14 mouse cellular contexts compared by ENCODE assay signal in genomic region chr7:110985581-110986265, GRCm38 (mm10). TPM values are rescaled to one million over a fixed set of nuclear protein-coding genes. Genes with fewer than 3 reads are reported as not detected.
A peak's percentile ranks its signal among the peaks of the same experiment; 100 is the strongest.
DNase-seq lines count a peak whose midpoint lies in the region; ATAC-seq and TF ChIP-seq lines count a peak whose summit lies in the region.
"Had no signal": no experiment of that assay in that cellular context is flagged by ENCODE, and none has a peak within 500 bp of the region (broad histone marks: within the 10 kb centered on the region; RNA-seq: fewer than 3 reads in every experiment).

No protein-coding gene starts in this region.

- no peaks in the 10 kb centered on the region for H3K4me1 ChIP-seq in midbrain, embryonic 11.5 days (ENCODE audit: control insufficient read depth, insufficient read depth, low read length)
- H3K4me1 ChIP-seq in midbrain, embryonic 16.5 days (ENCODE audit: control insufficient read depth, insufficient read depth, low read length): no peaks in the 10 kb centered on the region
- H3K4me1 ChIP-seq in cerebellum, adult 2 months (ENCODE audit: control insufficient read depth, insufficient read depth, low read length): no peaks in the 10 kb centered on the region

- DNase-seq in cerebellum, postnatal 10 days: peak; percentile 13 to 27
- DNase-seq in cerebellum, adult 11 months: no peak
- DNase-seq in midbrain, embryonic 11.5 days (ENCODE audit: low spot score, missing footprints): peak; percentile 51
- DNase-seq in kidney, adult 8-10 months: peak; percentile 54 to 68
- DNase-seq in lung, postnatal 4 days: peak; percentile 23 to 51
- DNase-seq in cerebellum, adult 11-12 months: no peak
- DNase-seq in cerebellum, adult 2 months: no peak
- DNase-seq: cerebellum, adult 18-20 months; embryo, embryonic 11 days had no signal

- TF ChIP-seq CTCF in cerebellum, adult 2 months (IDR thresholded peaks at IDR 0.05; ENCODE audit: borderline replicate concordance, insufficient read depth, low read depth, low read length): no peak

- H3K27ac ChIP-seq in midbrain, embryonic 11.5 days (ENCODE audit: low read depth, low read length): no peak overlapping the region
- H3K27ac ChIP-seq in midbrain, embryonic 16.5 days (ENCODE audit: low read length): no peak overlapping the region
- no peak overlapping the region for H3K27ac ChIP-seq in cerebellum, adult 2 months (ENCODE audit: insufficient read depth, low read length)
- H3K27ac ChIP-seq: limb, embryonic 15.5 days; macrophage had no signal

- H3K27me3 ChIP-seq in midbrain, embryonic 11.5 days (ENCODE audit: control insufficient read depth, insufficient read depth, low read length): no peaks in the 10 kb centered on the region
- no peaks in the 10 kb centered on the region for H3K27me3 ChIP-seq in midbrain, embryonic 16.5 days (ENCODE audit: control insufficient read depth, insufficient read depth, low read depth, low read length)
- H3K27me3 ChIP-seq in cerebellum, adult 2 months (ENCODE audit: control insufficient read depth, insufficient read depth, low read length): no peaks in the 10 kb centered on the region
- H3K27me3 ChIP-seq: limb, embryonic 15.5 days had no signal

- H3K9ac ChIP-seq in midbrain, embryonic 11.5 days (ENCODE audit: low read length): no peak overlapping the region
- no peak overlapping the region for H3K9ac ChIP-seq in midbrain, embryonic 16.5 days (ENCODE audit: low read depth, low read length)
- H3K9ac ChIP-seq: limb, embryonic 15.5 days had no signal

- no peak overlapping the region for H3K4me2 ChIP-seq in midbrain, embryonic 11.5 days
- H3K4me2 ChIP-seq in midbrain, embryonic 16.5 days (ENCODE audit: low read length): no peak overlapping the region
- H3K4me2 ChIP-seq: limb, embryonic 15.5 days had no signal

- H3K4me3 ChIP-seq in midbrain, embryonic 11.5 days (ENCODE audit: low read depth, low read length): no peak overlapping the region
- H3K4me3 ChIP-seq in midbrain, embryonic 16.5 days (ENCODE audit: low read depth, low read length): no peak overlapping the region
- H3K4me3 ChIP-seq in cerebellum, adult 2 months (replicated peaks; ENCODE audit: insufficient read depth, low read depth, low read length): no peak overlapping the region
- H3K4me3 ChIP-seq: limb, embryonic 15.5 days had no signal

- H3K9me3 ChIP-seq in midbrain, embryonic 11.5 days (ENCODE audit: control insufficient read depth, low read length): no peaks in the 10 kb centered on the region
- no peaks in the 10 kb centered on the region for H3K9me3 ChIP-seq in midbrain, embryonic 16.5 days (replicated peaks; ENCODE audit: control insufficient read depth, low read length, poor library complexity, severe bottlenecking)
- H3K9me3 ChIP-seq: G1E; limb, embryonic 15.5 days had no signal

- TF ChIP-seq POLR2A in cerebellum, adult 2 months (IDR thresholded peaks at IDR 0.05; ENCODE audit: borderline replicate concordance, insufficient read depth, low read length): no peak

- WGBS in midbrain, embryonic 11.5 days: 53% methylated on average over 7 of the region's 7 CpGs
- WGBS in midbrain, embryonic 16.5 days: 54% methylated on average over 7 of the region's 7 CpGs
- 54% methylated on average over 7 of the region's 7 CpGs for WGBS in cerebellum, adult 2 months

- H3K36me3 ChIP-seq in midbrain, embryonic 11.5 days (ENCODE audit: control insufficient read depth, insufficient read depth, low read length): no peaks in the 10 kb centered on the region
- H3K36me3 ChIP-seq in midbrain, embryonic 16.5 days (ENCODE audit: control insufficient read depth, insufficient read depth, low read length): no peaks in the 10 kb centered on the region
- H3K36me3 ChIP-seq: G1E; limb, embryonic 15.5 days had no signal

- no peak for ATAC-seq in midbrain, embryonic 11.5 days (ENCODE audit: low FRiP score)
- no peak for ATAC-seq in midbrain, embryonic 16.5 days
- ATAC-seq: activated CD4-positive, CD25-positive, alpha-beta regulatory T cell, adult 4 months had no signal

RNA-seq across cellular contexts. Expression of gene Mrvi1, which starts 3.5 kb away (rescaled TPM):
- polyA plus RNA-seq in midbrain, embryonic 11.5 days (2014; fragmentation: Nextera tagmentation; extraction: Ambion mirVana): 1.9 and 2.2 TPM in 2 replicates
- 0.77 and 1.3 TPM in 2 replicates for polyA plus RNA-seq in midbrain, embryonic 16.5 days (2015; fragmentation: Nextera tagmentation; extraction: Ambion mirVana)
- polyA plus RNA-seq in cerebellum, adult 2 months (2012; rRNA removed): 2.2 and 2.7 TPM in 2 replicates

RNA-seq across cellular contexts. Expression of gene Ctr9, which starts 43.0 kb away (rescaled TPM):
- polyA plus RNA-seq in midbrain, embryonic 11.5 days (2014; fragmentation: Nextera tagmentation; extraction: Ambion mirVana): 84.2 and 92.4 TPM in 2 replicates
- 81.8 and 89.3 TPM in 2 replicates for polyA plus RNA-seq in midbrain, embryonic 16.5 days (2015; fragmentation: Nextera tagmentation; extraction: Ambion mirVana)
- 33.9 and 36.2 TPM in 2 replicates for polyA plus RNA-seq in cerebellum, adult 2 months (2012; rRNA removed)

Comparison
In these comparisons a context has a peak if more than half of its experiments do, and no peak if none do; other contexts are left out.
1. DNase-seq: peak in cerebellum, postnatal 10 days (2 of 2), midbrain, embryonic 11.5 days (single experiment), kidney, adult 8-10 months (2 of 2) and lung, postnatal 4 days (2 of 2); none in cerebellum, adult 11 months (single experiment), cerebellum, adult 11-12 months (single experiment) and cerebellum, adult 2 months (0 of 2).